Mouse (Mus musculus) cerebellum, adult 18-20 months (tissue): ENCODE data around the gene Il25.
"Not testable (repeated sequence)": the region's sequence is repeated elsewhere in the genome, so short reads cannot be mapped to it uniquely, and the experiment has no call there.

Experiments used
- DNase-seq, 2 experiments: peaks; one replicate each; pipeline ENCODE4 v3.0.0; 2021

Gene Il25

GRCm38 (mm10) chr14:54955481-54955880 is 23.0 kb downstream of the Il25 start:
- DNase-seq = no peak

GRCm38 (mm10) chr14:54956533-54956932 is 24.0 kb downstream of the Il25 start:
- no peak for DNase-seq

- no peak for DNase-seq
Measured at GRCm38 (mm10) chr14:54958503-54958902, 26.0 kb downstream of the Il25 start.

DNA sequence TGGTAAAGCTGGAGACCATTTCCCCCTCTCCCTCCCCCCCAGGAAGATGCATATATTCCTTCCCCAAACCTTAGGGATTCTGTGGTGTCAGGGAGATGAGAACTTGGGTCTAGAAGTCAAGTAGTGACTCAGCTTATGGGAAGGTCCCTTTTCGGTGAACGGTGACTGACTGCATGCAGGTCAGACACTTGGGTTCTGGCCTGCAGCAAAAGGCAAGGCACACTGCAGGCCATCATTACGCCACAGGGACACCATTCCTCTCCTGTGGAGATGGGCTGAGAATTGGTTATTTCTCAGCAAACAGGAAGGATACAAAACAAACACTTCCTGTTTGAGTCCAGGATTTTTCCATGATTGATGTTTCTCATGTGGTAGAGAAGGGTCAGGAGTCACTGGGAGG is 26.7 kb downstream of the Il25 start:
- no peak for DNase-seq

GRCm38 (mm10) chr14:54959853-54960613 is 27.5 kb downstream of the Il25 start:
- not testable (repeated sequence) for DNase-seq

GRCm38 (mm10) chr14:54960769-54961168 is 28.3 kb downstream of the Il25 start:
- DNase-seq = no peak

- no peak for DNase-seq
Measured at GRCm38 (mm10) chr14:54961487-54961886, 29.0 kb downstream of the Il25 start.

DNA sequence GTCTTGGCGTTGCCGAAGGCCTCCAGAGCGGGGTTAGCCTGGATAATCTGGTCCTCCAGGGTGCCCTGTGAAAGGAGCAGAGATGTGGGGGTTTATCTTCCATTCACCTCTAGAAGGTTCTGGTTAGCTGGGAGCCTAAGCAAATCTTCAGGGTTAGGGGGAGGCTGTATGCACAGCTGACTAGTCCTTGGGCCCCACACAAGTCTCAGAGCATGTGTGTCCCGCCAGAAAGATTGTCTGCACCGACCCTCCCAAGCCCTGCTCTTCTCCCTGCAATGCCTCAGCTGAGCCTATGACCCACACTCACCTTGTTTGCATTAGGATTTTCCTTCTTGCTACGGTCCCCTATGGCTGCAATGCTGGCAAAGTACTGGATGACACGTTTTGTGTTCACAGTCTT is 30.2 kb downstream of the Il25 start:
- DNase-seq = no peak

GRCm38 (mm10) chr14:54963727-54964126 is 31.2 kb downstream of the Il25 start:
- no peak for DNase-seq

- DNase-seq = no peak
Measured at GRCm38 (mm10) chr14:54965044-54965443, 32.5 kb downstream of the Il25 start.

DNA sequence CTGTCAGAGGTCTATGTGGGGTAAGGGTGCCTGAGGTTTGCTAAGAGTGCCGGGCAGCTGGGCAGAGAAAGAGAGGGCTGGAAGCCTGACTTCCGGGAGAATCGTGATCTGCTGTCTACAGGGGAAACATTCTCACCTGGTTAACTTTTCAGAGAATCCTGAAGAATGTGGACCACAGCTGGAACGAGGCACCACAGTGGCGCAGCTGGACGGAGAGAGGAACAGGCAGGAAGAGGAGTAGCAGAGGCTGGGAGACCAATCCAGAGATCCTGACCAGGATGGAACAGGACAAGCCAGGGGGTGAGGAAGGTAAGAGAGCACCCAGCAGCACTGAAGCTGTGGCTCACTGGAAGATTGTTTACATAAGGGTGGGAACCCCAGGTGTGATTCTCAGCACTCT is 33.1 kb downstream of the Il25 start:
- no peak for DNase-seq

DNA sequence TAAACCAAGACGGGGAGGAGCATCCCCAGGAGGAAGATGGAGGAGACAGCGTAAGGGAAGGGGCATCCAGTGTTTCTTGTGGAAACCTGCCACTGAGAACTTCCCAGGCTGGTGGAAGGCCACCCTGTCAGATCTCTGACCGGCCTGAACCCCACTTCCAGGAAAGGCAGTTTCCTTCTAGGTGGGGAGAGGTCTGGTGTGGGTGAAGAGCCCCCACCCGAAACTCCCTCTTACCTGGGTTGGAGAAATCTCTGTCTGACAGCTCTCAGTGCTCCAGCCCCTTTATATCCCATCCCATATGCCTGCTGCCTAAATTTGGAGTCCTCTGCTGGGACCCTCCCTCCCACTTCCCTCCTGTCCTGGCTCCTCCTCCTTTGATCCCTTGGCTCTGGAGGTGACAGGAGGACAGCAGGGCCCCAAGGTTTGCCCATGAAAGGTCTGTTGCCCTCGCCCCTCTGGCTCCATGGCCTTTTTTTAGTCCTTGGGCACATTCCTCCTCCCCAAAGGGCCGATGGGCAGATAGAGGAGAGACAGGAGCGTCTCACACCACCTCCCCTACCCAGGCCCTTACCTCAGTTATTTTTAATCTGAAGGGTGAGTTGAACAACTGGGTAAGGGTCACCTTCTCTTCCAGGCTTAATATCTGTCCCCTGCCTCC is 34.0 kb downstream of the Il25 start, which contains the start of gene Myh6:
Gene Myh6, minus strand, starts transcription at position 608 of the 658 bp plus-strand sequence.
- no peak for DNase-seq

DNA sequence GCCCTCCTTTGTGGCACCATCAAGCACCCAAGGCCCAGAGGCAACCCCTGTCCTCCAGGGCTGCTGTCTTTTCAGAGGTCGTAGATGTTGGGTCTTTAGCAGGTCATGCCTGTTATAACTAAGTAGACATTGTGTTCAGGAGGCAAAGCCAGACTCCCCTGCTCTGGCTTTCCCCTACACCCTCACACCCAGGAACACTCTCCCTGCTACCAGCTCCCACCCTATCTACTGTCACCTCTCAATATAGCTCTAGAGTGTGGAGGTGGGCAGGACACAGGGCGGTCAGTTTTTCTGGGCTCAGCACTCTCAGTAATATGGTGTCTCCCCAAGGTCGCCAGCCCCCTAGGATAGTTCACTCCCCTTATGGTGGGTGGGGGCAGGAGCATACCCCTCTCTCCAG is 35.4 kb downstream of the Il25 start:
- no peak for DNase-seq

GRCm38 (mm10) chr14:54968344-54968743 is 35.8 kb downstream of the Il25 start:
- DNase-seq = no peak

- DNase-seq = not testable (repeated sequence)
Measured at GRCm38 (mm10) chr14:54972786-54973185, 40.3 kb downstream of the Il25 start.

DNA sequence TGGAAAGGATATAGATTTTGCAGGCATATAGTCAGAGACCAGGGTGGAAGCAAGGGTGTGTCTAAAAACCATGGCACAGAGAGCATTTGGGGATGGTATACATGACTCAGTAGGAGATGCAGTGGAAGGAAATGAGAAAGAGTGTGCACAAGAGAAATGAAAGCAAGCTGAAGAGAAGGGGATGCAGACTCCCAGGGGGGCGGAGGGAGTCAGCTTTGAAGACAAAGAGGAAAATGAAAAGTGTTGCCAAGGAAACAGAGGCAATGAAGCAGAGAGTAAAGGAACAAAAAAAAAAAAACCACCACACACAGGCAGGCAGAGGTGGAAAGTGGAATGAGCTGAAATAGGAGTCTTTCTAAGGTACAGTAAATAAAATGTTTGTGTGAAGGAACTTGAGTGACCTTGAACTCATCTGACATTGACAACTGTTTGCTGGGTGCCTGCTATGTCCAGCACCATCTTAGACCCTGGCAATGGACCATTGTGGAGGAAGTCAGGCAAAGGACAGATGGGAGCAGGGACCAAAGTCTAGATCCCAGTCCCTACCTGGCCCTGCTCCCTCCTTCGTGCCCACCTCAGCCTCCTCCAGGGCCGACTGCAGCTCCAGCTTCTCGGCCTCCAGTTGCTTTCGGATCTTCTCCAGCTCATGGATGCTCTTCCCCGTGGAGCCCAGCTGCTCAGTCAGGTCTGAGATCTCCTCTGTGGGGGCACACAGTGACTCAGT is 41.7 kb downstream of the Il25 start:
- DNase-seq = no peak

GRCm38 (mm10) chr14:54976633-54977032 is 44.1 kb downstream of the Il25 start, which contains the start of gene Gm17428:
Gene Gm17428, plus strand, starts transcription at chr14:54976933.
- DNase-seq = no peak

GRCm38 (mm10) chr14:54978664-54979063 is 46.2 kb downstream of the Il25 start:
- DNase-seq = no peak

DNA sequence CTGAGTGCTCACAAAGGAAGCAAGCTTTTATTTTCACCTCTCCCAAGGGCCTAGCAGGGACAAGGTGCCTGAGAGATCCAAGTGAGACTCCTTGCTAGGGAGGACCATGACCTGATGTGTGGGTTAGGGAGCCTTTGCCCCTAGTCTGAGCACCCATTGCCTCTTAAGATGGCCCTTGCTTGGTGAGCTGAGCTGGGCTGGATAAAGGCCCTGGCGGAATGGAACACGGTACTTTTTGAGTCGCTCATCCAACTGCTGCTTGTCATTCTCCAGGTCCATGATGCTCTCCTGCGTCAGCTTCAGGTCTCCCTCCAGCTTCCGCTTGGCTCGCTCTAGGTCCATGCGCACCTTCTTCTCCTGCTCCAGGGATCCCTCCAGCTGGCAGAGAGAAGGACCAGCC is 49.4 kb downstream of the Il25 start:
- no peak for DNase-seq
